Mouse (Mus musculus) urinary bladder, postnatal 25 days (tissue): ENCODE measurements around the gene Shd.

Experiments
- DNase-seq: peaks from one replicate; pipeline ENCODE4 v3.0.0; 2022; ENCODE audit warnings: low spot score

The Shd gene

DNA sequence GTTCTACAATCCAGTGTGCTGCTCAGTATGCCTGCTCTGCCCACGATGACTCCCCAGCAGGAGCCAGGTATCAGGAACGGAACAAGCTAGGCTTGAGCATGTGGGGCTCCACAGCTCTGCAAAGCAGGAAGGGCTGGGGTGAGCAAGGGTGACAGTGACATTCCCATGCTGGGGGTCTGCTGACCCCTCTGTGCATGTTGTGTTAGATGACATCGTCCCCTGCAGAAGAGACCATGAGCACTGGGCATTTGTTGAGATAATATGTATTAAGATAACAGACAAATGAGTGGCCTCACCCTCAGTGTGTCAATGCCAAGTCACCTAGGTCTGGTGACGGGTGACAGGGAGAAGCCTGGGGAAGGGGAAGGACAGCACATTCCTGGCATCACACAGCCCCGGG is 54.7 kb downstream of the Shd start:
- no peak for DNase-seq
